Mouse (Mus musculus) limb, embryonic 10.5 days (tissue): ENCODE data around the gene 1700029J07Rik. TPM values are rescaled to one million over a fixed set of nuclear protein-coding genes. Genes with fewer than 3 reads are reported as not detected.
A peak's percentile ranks its signal among the peaks of the same experiment; 100 is the strongest.

Experiments
- DNase-seq: peaks from one replicate; pipeline ENCODE4 v3.0.0-alpha.2; 2017; ENCODE audit warnings: low spot score
- H3K27ac ChIP-seq: fragments of 300-500 bp; sonication (generic); 2 replicates; pipeline ENCODE4 v1.5.1; 2016; ENCODE audit warnings: mild to moderate bottlenecking
- H3K27me3 ChIP-seq: fragments of 300-500 bp; sonication (generic); 2 replicates; pipeline ENCODE4 v1.6.1; 2016; ENCODE audit warnings: low read depth, mild to moderate bottlenecking; ENCODE audit not compliant: poor library complexity, severe bottlenecking
- H3K36me3 ChIP-seq: fragments of 300-500 bp; sonication (generic); 2 replicates; pipeline ENCODE4 v1.6.1; 2016; ENCODE audit warnings: mild to moderate bottlenecking, moderate library complexity
- H3K4me1 ChIP-seq: fragments of 300-500 bp; sonication (generic); 2 replicates; pipeline ENCODE4 v1.6.1; 2016
- H3K4me3 ChIP-seq: fragments of 300-500 bp; sonication (generic); 2 replicates; pipeline ENCODE4 v1.5.1; 2016; ENCODE audit warnings: mild to moderate bottlenecking, moderate library complexity
- H3K9me3 ChIP-seq: fragments of 300-500 bp; sonication (generic); replicated peaks from 2 replicates; pipeline ENCODE4 v1.6.1; 2016; ENCODE audit warnings: mild to moderate bottlenecking
- WGBS: fragments of 180-500 bp; shearing (Covaris S2); methylation state at CpG from one replicate; pipeline ENCODE4 v1.1.7; 2016; 5-methylcytosine and 5-hydroxymethylcytosine counted together
- polyA plus RNA-seq: library from polyadenylated mRNA; unstranded; fragments of >200 nt; fragmentation: Nextera tagmentation; extraction: Ambion mirVana; gene quantifications from 2 replicates; pipeline ENCODE4 v1.2.1, GENCODE M21; 2016

Gene 1700029J07Rik
- polyA plus RNA-seq, 1 experiment from 2014 or later, result 3.2 TPM

DNA sequence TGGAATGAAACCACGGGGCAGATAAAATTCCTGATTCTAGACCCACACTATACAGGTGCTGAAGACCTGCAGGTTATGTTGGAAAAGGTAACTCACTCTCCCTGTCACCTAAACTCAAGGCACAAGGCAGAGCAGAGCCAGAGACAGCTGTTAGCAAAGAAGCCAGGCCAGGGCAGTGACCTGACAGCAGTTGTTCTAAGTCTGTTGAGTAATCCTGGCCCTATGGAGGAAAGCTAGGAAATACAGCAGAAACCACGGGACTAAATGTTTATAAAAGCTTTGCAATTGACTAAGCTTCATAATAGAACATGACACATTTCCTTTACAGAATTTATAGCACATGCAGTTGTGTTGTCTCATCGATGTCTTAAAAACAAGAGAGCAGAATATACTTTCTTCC lies 20.5 kb upstream of the 1700029J07Rik start:
- Histone ChIP-seq H3K36me3 (peaks cover 41% of the 10 kb centered on the region), H3K27ac (no peak overlapping the region), H3K27me3 (no peaks in the 10 kb centered on the region), H3K4me3 (no peak overlapping the region), H3K9me3 (no peaks in the 10 kb centered on the region), H3K4me1 (peaks cover 12% of the 10 kb centered on the region)
- no peak for DNase-seq
- WGBS, result 88% methylated on average over 3 of the region's 3 CpGs

DNA sequence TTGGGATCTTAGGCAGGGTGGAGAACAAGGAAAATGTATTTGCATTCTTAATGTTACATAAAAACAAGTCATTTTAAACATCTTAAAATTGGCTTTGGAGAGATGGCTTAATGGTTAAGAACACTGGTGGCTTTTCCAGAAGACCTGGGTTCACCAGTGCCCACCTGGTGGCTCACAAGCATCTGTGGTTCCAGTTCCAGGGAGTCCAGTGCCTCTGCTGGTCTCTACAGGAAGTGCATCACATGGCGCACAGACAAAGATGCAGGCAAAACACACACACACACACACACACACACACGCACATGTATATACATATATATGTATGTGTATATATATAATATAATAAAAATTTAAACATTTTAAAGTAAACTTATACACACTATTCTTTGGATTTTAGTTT lies 19.1 kb upstream of the 1700029J07Rik start:
- WGBS, result 93% methylated on average over 2 of the region's 2 CpGs

DNA sequence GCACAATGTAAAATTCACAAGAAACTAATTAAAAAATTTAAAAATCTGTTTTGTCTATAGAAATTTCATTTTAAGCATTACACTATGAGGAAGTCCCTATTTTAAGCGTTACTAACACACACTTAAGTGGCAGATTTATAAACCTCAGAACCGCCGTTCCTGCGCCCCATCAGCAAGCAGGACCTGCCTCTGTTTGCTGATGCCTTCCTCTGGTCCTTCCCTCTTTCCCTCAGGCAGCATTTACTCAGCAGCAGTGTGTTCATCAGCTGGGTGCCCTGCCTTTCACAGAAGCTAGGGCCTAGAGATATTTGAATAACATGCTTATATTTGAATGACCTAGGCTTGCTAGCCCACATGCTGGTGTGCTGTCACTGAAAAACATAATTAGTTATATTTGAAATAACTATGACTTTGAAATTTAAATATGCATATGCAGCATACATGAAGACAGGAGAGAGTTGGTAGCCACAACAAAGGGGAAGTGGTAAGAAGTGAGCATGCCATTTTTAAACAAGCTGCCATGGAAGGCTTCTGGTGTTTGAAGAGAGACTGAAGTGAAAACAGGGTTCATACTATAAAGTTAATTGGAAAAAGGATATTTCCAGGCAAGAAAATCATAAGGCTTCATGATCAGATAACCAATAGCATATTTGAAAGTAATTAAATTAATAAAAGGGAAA lies 15.7 kb upstream of the 1700029J07Rik start:
- no peak overlapping the region for H3K27ac ChIP-seq
- H3K9me3 ChIP-seq, result no peaks in the 10 kb centered on the region
- H3K4me3 ChIP-seq, result no peak overlapping the region
- H3K36me3 ChIP-seq, result peaks cover 45% of the 10 kb centered on the region
- 92% methylated on average over 4 of the region's 4 CpGs for WGBS
- H3K27me3 ChIP-seq, result no peaks in the 10 kb centered on the region
- no peak for DNase-seq
- peaks cover 7% of the 10 kb centered on the region for H3K4me1 ChIP-seq

More for the DNA sequence above, 19.1 kb upstream of the 1700029J07Rik start:
- DNase-seq, result no peak
- Histone ChIP-seq H3K4me1 (peaks cover 3% of the 10 kb centered on the region), H3K27me3 (no peaks in the 10 kb centered on the region), H3K9me3 (no peaks in the 10 kb centered on the region), H3K27ac (no peak overlapping the region), H3K4me3 (no peak overlapping the region), H3K36me3 (peaks cover 47% of the 10 kb centered on the region)

DNA sequence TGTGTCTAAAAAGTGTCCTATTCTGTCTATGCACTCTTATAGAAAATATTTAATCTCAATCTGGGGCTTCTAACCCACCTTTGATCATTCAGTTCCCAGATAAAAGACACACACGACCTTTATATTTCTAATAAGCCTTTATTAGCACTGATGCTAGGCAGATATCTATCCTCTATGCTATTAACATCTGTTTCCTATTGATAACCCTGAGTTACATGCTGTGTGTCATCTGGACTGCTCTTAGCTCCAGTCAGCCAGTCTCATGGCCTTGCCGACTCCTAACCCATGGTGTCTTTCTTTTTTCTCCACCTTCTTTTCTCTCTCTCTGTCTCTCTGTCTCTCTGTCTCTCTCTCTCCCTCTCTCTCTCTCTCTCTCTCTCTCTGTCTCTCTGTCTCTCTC lies 13.1 kb upstream of the 1700029J07Rik start:
- Histone ChIP-seq H3K4me3 (no peak overlapping the region), H3K36me3 (peaks cover 45% of the 10 kb centered on the region), H3K27me3 (no peaks in the 10 kb centered on the region), H3K4me1 (peaks cover 7% of the 10 kb centered on the region), H3K9me3 (no peaks in the 10 kb centered on the region), H3K27ac (no peak overlapping the region)
- WGBS, result 65% methylated on average over 2 of the region's 2 CpGs
- DNase-seq, result no peak

DNA sequence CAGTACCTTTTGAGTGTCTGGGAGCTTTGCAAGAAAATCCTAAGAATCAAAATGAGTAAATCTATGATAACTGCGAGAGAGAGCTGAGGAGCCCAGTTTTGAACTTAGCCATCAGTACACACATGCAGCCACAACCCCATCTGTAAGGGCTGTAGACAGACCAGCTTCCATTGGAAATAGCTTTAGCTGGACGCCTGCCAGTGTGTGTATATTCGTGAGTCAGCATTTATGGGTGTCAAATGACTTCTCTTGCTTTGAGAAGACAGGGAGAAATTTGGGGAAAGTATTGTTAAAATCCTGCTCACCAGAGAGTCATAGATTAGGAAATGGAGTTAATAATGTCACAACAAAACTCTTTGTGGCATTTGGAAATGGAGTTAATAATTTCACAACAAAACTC lies 11.6 kb upstream of the 1700029J07Rik start:
- no peaks in the 10 kb centered on the region for H3K27me3 ChIP-seq
- H3K9me3 ChIP-seq, result no peaks in the 10 kb centered on the region
- H3K4me3 ChIP-seq, result no peak overlapping the region
- WGBS, result 89% methylated on average over 3 of the region's 3 CpGs
- peak overlapping the region; percentile 61 for H3K27ac ChIP-seq
- H3K36me3 ChIP-seq, result peaks cover 52% of the 10 kb centered on the region
- DNase-seq, result no peak
- peaks cover 7% of the 10 kb centered on the region for H3K4me1 ChIP-seq

DNA sequence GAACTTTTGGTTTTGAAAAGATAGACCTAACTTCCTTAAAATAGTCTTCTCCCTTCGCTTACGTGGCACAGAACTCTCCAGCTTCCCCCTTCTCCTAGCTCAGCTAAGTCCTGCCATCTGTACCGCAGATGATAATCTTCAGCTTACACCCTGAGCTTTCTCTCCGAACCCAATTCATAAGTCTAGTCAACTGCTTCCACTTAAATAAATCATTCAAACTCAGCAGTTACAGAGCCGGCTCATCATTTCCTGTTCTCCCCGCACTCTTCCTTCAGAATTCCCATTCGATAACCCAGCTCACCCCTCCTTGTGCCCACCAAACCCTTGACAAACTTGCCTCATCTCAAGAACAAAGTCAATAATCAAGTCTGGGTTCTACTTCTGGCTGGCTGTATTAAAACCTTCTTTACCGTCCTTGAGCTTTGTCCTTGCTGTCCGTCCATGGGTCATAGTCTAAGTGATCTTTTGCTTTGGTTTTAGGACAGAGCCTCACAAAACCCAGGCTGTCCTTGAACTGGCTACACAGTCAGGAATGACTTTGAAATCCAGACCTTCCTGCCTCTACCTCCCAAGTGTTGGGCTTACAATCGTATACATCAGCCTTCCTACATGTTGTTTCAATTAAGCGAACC lies 901 bp upstream of the 1700029J07Rik start:
- peak overlapping the region; percentile 72 for H3K4me3 ChIP-seq
- no peaks in the 10 kb centered on the region for H3K9me3 ChIP-seq
- WGBS, result 73% methylated on average over 11 of the region's 11 CpGs
- peaks cover 20% of the 10 kb centered on the region for H3K4me1 ChIP-seq
- H3K27me3 ChIP-seq, result no peaks in the 10 kb centered on the region
- DNase-seq, result no peak
- H3K36me3 ChIP-seq, result peaks cover 25% of the 10 kb centered on the region
- H3K27ac ChIP-seq, result peak overlapping the region; percentile 86

DNA sequence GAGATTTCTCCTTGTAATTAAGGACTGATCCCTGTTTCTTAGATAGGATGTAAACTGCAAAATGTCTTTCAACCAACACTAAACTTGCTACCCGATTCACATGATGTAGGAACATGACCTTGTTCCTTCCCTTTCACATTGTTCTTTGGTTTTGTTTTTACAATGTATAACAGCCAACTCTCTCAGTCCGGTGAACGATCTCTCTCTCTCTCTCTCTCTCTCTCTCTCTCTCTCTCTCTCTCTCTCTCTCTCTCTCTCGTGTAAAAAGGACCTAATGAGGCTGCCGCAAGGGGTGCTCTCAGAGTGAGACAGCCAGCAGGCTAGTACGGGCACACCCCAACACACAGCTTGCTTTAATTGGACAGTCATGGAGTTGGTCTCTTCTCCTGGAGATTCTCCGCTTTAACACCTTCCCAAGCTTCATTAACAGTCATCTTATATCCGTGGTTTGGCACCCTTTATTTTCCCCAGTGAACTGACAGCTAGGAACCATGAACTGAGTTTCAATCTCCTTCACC lies 1.0 kb downstream of the 1700029J07Rik start:
- no peak for DNase-seq
- H3K27me3 ChIP-seq, result no peaks in the 10 kb centered on the region
- H3K4me3 ChIP-seq, result peak overlapping the region; percentile 72; the same call in 1 of the 2 replicates
- H3K36me3 ChIP-seq, result peaks cover 12% of the 10 kb centered on the region
- H3K4me1 ChIP-seq, result peaks cover 20% of the 10 kb centered on the region
- H3K9me3 ChIP-seq, result no peaks in the 10 kb centered on the region
- WGBS, result 77% methylated on average over 8 of the region's 8 CpGs
- peak overlapping the region; percentile 86; the same call in 1 of the 2 replicates for H3K27ac ChIP-seq

DNA sequence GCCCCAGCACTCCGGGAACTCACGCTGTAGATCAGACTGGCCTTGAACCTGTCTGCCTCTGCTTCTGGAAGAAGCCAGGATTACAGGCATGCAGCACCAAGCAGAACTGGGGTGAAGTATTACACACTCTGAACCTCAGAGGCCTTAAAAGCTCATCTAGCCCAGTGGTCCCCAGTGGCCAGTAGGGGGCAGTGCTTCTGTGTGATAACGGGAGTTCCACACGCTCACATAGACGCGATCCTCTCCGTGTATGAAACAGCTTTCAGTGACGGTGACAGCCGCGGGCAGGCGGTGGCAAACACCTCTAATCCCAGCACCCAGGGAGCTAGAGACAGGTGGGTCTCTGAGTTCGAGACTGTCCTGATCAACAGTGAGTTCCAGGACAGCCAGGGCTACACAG lies 4.2 kb downstream of the 1700029J07Rik start:
- no peaks in the 10 kb centered on the region for H3K36me3 ChIP-seq
- DNase-seq, result no peak
- no peak overlapping the region for H3K4me3 ChIP-seq
- H3K9me3 ChIP-seq, result no peaks in the 10 kb centered on the region
- no peak overlapping the region for H3K27ac ChIP-seq
- 93% methylated on average over 12 of the region's 12 CpGs for WGBS
- peaks cover 16% of the 10 kb centered on the region for H3K4me1 ChIP-seq
- no peaks in the 10 kb centered on the region for H3K27me3 ChIP-seq

DNA sequence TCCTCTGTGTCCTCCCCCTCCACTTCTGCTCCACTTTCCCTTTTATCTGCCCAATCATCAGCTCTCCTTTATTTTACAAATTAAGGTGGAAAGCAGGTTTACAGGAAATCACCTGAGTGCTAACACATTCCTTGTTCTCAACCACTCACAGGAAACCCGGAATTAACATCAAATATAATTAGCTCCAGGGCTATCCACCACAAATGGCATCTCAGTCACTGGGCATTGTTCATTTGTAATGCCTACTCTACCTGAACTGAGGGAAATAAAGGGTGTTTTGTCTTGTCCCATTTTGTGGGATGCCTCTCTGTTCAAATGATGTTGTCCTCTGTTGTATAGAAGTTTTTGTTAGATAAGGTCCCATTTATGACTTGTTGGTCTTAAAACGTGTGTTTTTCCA lies 24.4 kb downstream of the 1700029J07Rik start:
- WGBS, result 59% methylated on average over 2 of the region's 2 CpGs
- Histone ChIP-seq H3K27me3 (no peaks in the 10 kb centered on the region), H3K9me3 (no peaks in the 10 kb centered on the region)

DNA sequence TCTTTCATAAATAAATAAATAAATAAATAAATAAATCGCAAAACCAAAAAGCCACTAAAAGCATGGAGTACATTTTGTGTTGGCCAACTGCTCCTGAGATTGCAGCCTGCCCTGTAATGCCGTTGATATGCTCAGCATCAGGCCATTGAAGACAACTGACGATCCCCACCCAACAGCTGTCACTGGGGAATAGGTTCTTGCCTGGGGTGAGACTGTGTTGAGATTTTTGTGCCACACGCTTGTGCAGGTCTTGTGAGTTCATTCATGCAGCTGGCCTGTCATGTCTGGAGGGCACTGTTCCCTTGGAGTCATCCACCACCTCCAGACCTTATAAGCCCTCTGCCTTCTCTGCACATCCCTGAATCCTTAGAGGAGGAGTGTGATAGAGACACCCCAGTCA lies 28.8 kb downstream of the 1700029J07Rik start:
- no peaks in the 10 kb centered on the region for H3K27me3 ChIP-seq
- H3K4me3 ChIP-seq, result no peak overlapping the region
- H3K9me3 ChIP-seq, result no peaks in the 10 kb centered on the region
- WGBS, result 94% methylated on average over 4 of the region's 4 CpGs
- no peaks in the 10 kb centered on the region for H3K36me3 ChIP-seq
- no peak overlapping the region for H3K27ac ChIP-seq
- H3K4me1 ChIP-seq, result no peaks in the 10 kb centered on the region
- no peak for DNase-seq

More for the DNA sequence above, 24.4 kb downstream of the 1700029J07Rik start:
- Histone ChIP-seq H3K4me3 (no peak overlapping the region), H3K4me1 (no peaks in the 10 kb centered on the region), H3K27ac (no peak overlapping the region), H3K36me3 (no peaks in the 10 kb centered on the region)
- no peak for DNase-seq

DNA sequence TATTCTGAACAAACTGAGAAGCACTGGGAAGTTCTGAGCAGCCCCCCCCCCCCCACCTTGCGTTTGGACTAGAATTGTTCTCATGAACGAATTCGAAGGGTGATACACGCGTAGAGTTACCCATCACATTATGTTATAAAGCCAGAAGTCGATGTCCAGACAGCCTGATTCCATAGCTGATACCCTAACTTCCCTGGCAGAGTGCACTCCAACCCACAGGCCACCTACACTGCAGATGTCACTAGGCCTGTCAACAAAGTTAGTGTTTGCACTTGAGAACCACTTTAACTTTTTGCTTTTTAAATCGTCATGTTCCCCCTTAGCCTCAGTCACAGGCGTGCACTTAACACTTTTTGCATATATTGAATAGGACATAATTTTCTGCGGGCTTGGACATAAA lies 38.1 kb downstream of the 1700029J07Rik start:
- no peaks in the 10 kb centered on the region for H3K27me3 ChIP-seq
- no peak overlapping the region for H3K27ac ChIP-seq
- no peak for DNase-seq
- no peaks in the 10 kb centered on the region for H3K9me3 ChIP-seq
- no peaks in the 10 kb centered on the region for H3K36me3 ChIP-seq
- no peak overlapping the region for H3K4me3 ChIP-seq
- peaks cover 6% of the 10 kb centered on the region; the same call in 1 of the 2 replicates for H3K4me1 ChIP-seq
- WGBS, result 89% methylated on average over 9 of the region's 9 CpGs

DNA sequence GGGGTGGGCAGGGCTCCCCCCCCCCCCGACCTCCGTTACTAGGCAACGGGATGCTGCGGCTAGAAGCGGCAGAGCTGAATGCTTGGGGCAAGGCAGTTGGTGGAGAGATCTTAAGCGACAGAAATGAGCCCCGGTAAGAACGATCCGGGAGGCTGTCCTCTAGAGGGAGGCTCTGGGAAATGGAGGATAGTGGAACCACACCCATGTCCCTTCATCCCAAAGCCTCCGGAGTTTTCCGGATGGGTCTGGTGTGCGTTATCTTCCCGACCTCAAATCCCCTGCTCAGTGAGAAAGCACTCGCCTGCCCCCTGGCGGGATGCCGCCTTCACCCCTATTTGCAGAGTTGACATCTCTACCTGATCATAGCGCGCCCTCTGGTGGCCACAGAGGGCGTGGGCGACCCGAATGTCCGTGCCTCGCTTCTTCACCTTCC lies 40.5 kb downstream of the 1700029J07Rik start, which contains the start of gene Ccdc110:
Ccdc110 (plus strand) TSS at position 38 of the 433 bp plus-strand sequence.
- peak; percentile 99 for DNase-seq
- 8% methylated on average over 23 of the region's 23 CpGs for WGBS
- Histone ChIP-seq H3K27me3 (no peaks in the 10 kb centered on the region), H3K9me3 (no peaks in the 10 kb centered on the region), H3K27ac (no peak within 1 kb of the TSS), H3K4me1 (peaks cover 6% of the 10 kb centered on the region; the same call in 1 of the 2 replicates), H3K36me3 (no peaks in the 10 kb centered on the region), H3K4me3 (peak within 1 kb of the TSS; percentile 44)

DNA sequence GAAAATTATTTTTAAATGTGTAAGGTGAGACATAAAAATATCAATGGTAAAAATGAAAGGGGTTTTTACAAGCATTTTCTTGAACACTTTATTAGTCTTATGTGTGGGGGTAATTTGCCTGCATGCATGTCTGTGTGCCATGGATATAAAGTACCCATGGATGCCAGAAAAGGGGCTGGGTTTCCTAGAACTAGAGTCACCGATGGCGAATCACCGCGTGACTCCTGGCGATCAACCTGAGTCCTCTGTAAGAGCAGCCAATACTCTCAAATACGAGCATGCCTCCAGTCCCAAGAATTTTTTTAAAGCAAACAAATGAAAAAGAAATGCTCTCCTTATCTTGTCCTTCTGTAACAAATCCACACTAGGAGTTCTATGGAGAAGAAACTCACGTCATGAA lies 52.9 kb downstream of the 1700029J07Rik start:
- no peak overlapping the region for H3K27ac ChIP-seq
- no peak overlapping the region for H3K4me3 ChIP-seq
- DNase-seq, result no peak
- H3K4me1 ChIP-seq, result peaks cover 2% of the 10 kb centered on the region
- H3K36me3 ChIP-seq, result no peaks in the 10 kb centered on the region
- 98% methylated on average over 7 of the region's 7 CpGs for WGBS
- no peaks in the 10 kb centered on the region for H3K27me3 ChIP-seq
- H3K9me3 ChIP-seq, result no peaks in the 10 kb centered on the region
